Mouse (Mus musculus) c-Kit-positive CD71-negative TER-119-negative erythroid progenitor cells, embryonic 14.5 days (primary cell): Measurements from ENCODE around the gene Mrpl36.
A peak's percentile ranks its signal among the peaks of the same experiment; 100 is the strongest.

Experiments
- DNase-seq: peaks from one replicate; pipeline ENCODE4 v3.0.0-alpha.2; 2013; ENCODE audit warnings: low read depth

Mrpl36 gene

GRCm38 (mm10) chr13:73327827-73328698 lies at the start of gene Mrpl36, which contains the start of gene Ndufs6:
TSS of gene Mrpl36 (plus strand) at chr13:73328513.
TSS of gene Ndufs6 (minus strand) at chr13:73328542.
- peak; percentile 78 for DNase-seq

GRCm38 (mm10) chr13:73279196-73279595 lies 49.1 kb upstream of the Mrpl36 start:
- DNase-seq, result no peak

GRCm38 (mm10) chr13:73282407-73282806 lies 45.9 kb upstream of the Mrpl36 start:
- no peak for DNase-seq

- DNase-seq, result no peak
Measured at GRCm38 (mm10) chr13:73283534-73283933, 44.8 kb upstream of the Mrpl36 start.

GRCm38 (mm10) chr13:73290206-73290605 lies 38.1 kb upstream of the Mrpl36 start:
- DNase-seq, result no peak

- no peak for DNase-seq
Measured at GRCm38 (mm10) chr13:73291102-73291501, 37.2 kb upstream of the Mrpl36 start.

- DNase-seq, result no peak
Measured at GRCm38 (mm10) chr13:73298717-73299116, 29.6 kb upstream of the Mrpl36 start.

GRCm38 (mm10) chr13:73299322-73299721 lies 29.0 kb upstream of the Mrpl36 start:
- DNase-seq, result no peak

GRCm38 (mm10) chr13:73304729-73305128 lies 23.6 kb upstream of the Mrpl36 start:
- no peak for DNase-seq

- no peak for DNase-seq
Measured at GRCm38 (mm10) chr13:73305398-73306084, 22.8 kb upstream of the Mrpl36 start.

- no peak for DNase-seq
Measured at GRCm38 (mm10) chr13:73306085-73306410, 22.3 kb upstream of the Mrpl36 start.

- no peak for DNase-seq
Measured at GRCm38 (mm10) chr13:73306430-73306829, 21.9 kb upstream of the Mrpl36 start.

- DNase-seq, result peak; percentile 37
Measured at GRCm38 (mm10) chr13:73310183-73310929, 18.0 kb upstream of the Mrpl36 start.

GRCm38 (mm10) chr13:73320048-73320447 lies 8.3 kb upstream of the Mrpl36 start:
- DNase-seq, result no peak

GRCm38 (mm10) chr13:73322626-73323025 lies 5.7 kb upstream of the Mrpl36 start:
- DNase-seq, result no peak

- DNase-seq, result no peak
Measured at GRCm38 (mm10) chr13:73323406-73323805, 4.9 kb upstream of the Mrpl36 start.

- peak; percentile 77 for DNase-seq
Measured at GRCm38 (mm10) chr13:73330844-73331501, 2.7 kb downstream of the Mrpl36 start.

GRCm38 (mm10) chr13:73331736-73332135 lies 3.4 kb downstream of the Mrpl36 start:
- DNase-seq, result no peak

- no peak for DNase-seq
Measured at GRCm38 (mm10) chr13:73336753-73337152, 8.4 kb downstream of the Mrpl36 start.

GRCm38 (mm10) chr13:73345102-73345890 lies 17.0 kb downstream of the Mrpl36 start:
- no peak for DNase-seq

- DNase-seq, result no peak
Measured at GRCm38 (mm10) chr13:73346131-73346530, 17.8 kb downstream of the Mrpl36 start.
